In genomic region chr8:107890922-107891321, GRCm38 (mm10) we compare ENCODE assay signal across 25 mouse cellular contexts. TPM values are rescaled to one million over a fixed set of nuclear protein-coding genes. Genes with fewer than 3 reads are reported as not detected.
DNase-seq lines count a peak whose midpoint lies in the region; ATAC-seq lines count a peak whose summit lies in the region.
"Had no signal": no experiment of that assay in that cellular context is flagged by ENCODE, and none has a peak within 500 bp of the region (broad histone marks: within the 10 kb centered on the region; RNA-seq: fewer than 3 reads in every experiment).

No protein-coding gene starts in this region.

- no peak overlapping the region for H3K4me2 ChIP-seq in embryonic facial prominence, embryonic 14.5 days (ENCODE audit: low read depth, low read length)
- no peak overlapping the region for H3K4me2 ChIP-seq in limb, embryonic 12.5 days
- H3K4me2 ChIP-seq: embryonic facial prominence, embryonic 15.5 days; hindbrain, embryonic 13.5 days had no signal

- H3K27ac ChIP-seq in embryonic facial prominence, embryonic 14.5 days (replicated peaks; ENCODE audit: low read depth, low read length) = no peak overlapping the region
- peak overlapping the region; percentile 78 for H3K27ac ChIP-seq in limb, embryonic 12.5 days
- H3K27ac ChIP-seq: embryonic facial prominence, embryonic 15.5 days; forebrain, embryonic 10.5 days; heart, embryonic 10.5 days; hindbrain, embryonic 13.5 days; hindbrain, postnatal 0 days had no signal

- WGBS in embryonic facial prominence, embryonic 14.5 days = 58% methylated on average over 5 of the region's 5 CpGs
- 46% methylated on average over 5 of the region's 5 CpGs for WGBS in limb, embryonic 12.5 days

- no peaks in the 10 kb centered on the region for H3K27me3 ChIP-seq in embryonic facial prominence, embryonic 14.5 days (replicated peaks; ENCODE audit: control insufficient read depth, insufficient read depth, low read length)
- no peaks in the 10 kb centered on the region for H3K27me3 ChIP-seq in limb, embryonic 12.5 days
- H3K27me3 ChIP-seq: CH12.LX; embryonic facial prominence, embryonic 15.5 days had no signal

- 0 out of 2 replicates have a peak, but pooled peaks cover 9% of the 10 kb centered on the region for H3K4me1 ChIP-seq in embryonic facial prominence, embryonic 14.5 days (ENCODE audit: control insufficient read depth, insufficient read depth, low read length)
- peaks cover 31% of the 10 kb centered on the region for H3K4me1 ChIP-seq in limb, embryonic 12.5 days (replicated peaks)
- H3K4me1 ChIP-seq: hindbrain, embryonic 13.5 days had no signal

- no peaks in the 10 kb centered on the region for H3K36me3 ChIP-seq in embryonic facial prominence, embryonic 14.5 days (ENCODE audit: control insufficient read depth, insufficient read depth, low read length)
- H3K36me3 ChIP-seq in limb, embryonic 12.5 days = no peaks in the 10 kb centered on the region
- H3K36me3 ChIP-seq: embryonic facial prominence, embryonic 15.5 days; forebrain, embryonic 10.5 days; heart, embryonic 10.5 days; hindbrain, embryonic 13.5 days had no signal

- H3K4me3 ChIP-seq in embryonic facial prominence, embryonic 14.5 days (ENCODE audit: low read depth, low read length) = no peak overlapping the region
- H3K4me3 ChIP-seq in limb, embryonic 12.5 days (replicated peaks) = no peak overlapping the region
- H3K4me3 ChIP-seq: embryonic facial prominence, embryonic 15.5 days; erythroblast, embryonic 14.5 days; forebrain, embryonic 10.5 days; heart, embryonic 10.5 days; hindbrain, embryonic 13.5 days had no signal

- ATAC-seq in embryonic facial prominence, embryonic 14.5 days (ENCODE audit: low read depth) = no peak
- ATAC-seq in limb, embryonic 12.5 days (ENCODE audit: insufficient number of reproducible peaks, insufficient read depth, low FRiP score, low TSS enrichment, low read depth) = no peak
- ATAC-seq: activated CD4-positive, CD25-positive, alpha-beta regulatory T cell, adult 4 months; forebrain, embryonic 14.5 days; hindbrain, postnatal 0 days; Patski had no signal

- H3K9me3 ChIP-seq in embryonic facial prominence, embryonic 14.5 days (ENCODE audit: control insufficient read depth, low read length) = no peaks in the 10 kb centered on the region
- no peaks in the 10 kb centered on the region for H3K9me3 ChIP-seq in limb, embryonic 12.5 days
- H3K9me3 ChIP-seq: embryonic facial prominence, embryonic 15.5 days; forebrain, embryonic 10.5 days; heart, embryonic 10.5 days; hindbrain, embryonic 13.5 days had no signal

- peak; percentile 48 for DNase-seq in heart, adult 11 months
- DNase-seq in heart, postnatal 4 days = no peak
- peak; percentile 33 for DNase-seq in embryonic facial prominence, embryonic 14.5 days (ENCODE audit: low spot score)
- peak; percentile 70 for DNase-seq in mesoderm, embryonic 11.5 days (ENCODE audit: low read depth, low spot score)
- no peak for DNase-seq in thymus, postnatal 10 days (ENCODE audit: low spot score in 2 of 2)
- DNase-seq in gastrocnemius, adult 18-20 months (ENCODE audit: low spot score) = no peak
- DNase-seq in retina, postnatal 1 day = no peak
- DNase-seq: adrenal gland, postnatal 14 days; cerebellum, adult 18-20 months; cerebellum, adult 9-11 months; cerebellum, postnatal 36 days; gastrocnemius, postnatal 36 days; heart, adult 18-20 months; heart, postnatal 10 days had no signal

- H3K9ac ChIP-seq in embryonic facial prominence, embryonic 14.5 days (ENCODE audit: low read depth, low read length) = no peak overlapping the region
- H3K9ac ChIP-seq in limb, embryonic 12.5 days (replicated peaks) = no peak overlapping the region
- H3K9ac ChIP-seq: embryonic facial prominence, embryonic 15.5 days; hindbrain, embryonic 13.5 days had no signal

RNA-seq across cellular contexts. Expression of gene Zfhx3, which starts 51.5 kb away (rescaled TPM):
- total RNA-seq in heart, postnatal 4 days (2021) = 10 to 100 TPM in 1 of 2 experiments, 1 to 10 TPM in 1; 9.7 to 11.5 TPM
- polyA plus RNA-seq in embryonic facial prominence, embryonic 14.5 days (2014; fragmentation: Nextera tagmentation; extraction: Ambion mirVana) = 14.2 and 17.0 TPM in 2 replicates
- polyA plus RNA-seq in limb, embryonic 12.5 days (2016; fragmentation: Nextera tagmentation; extraction: Ambion mirVana) = 50.6 and 53.0 TPM in 2 replicates
- 10 to 100 TPM; 16.8 to 19.0 TPM for total RNA-seq in gastrocnemius, adult 18-20 months (2021)

Comparison
In these comparisons a context has a peak if more than half of its experiments do, and no peak if none do; other contexts are left out.
1. DNase-seq: peak in heart, adult 11 months (single experiment), embryonic facial prominence, embryonic 14.5 days (single experiment) and mesoderm, embryonic 11.5 days (single experiment); none in heart, postnatal 4 days (single experiment), thymus, postnatal 10 days (0 of 2), gastrocnemius, adult 18-20 months (single experiment) and retina, postnatal 1 day (single experiment).